Mouse (Mus musculus): ENCODE measurements around the gene Trmt10b.

DNA sequence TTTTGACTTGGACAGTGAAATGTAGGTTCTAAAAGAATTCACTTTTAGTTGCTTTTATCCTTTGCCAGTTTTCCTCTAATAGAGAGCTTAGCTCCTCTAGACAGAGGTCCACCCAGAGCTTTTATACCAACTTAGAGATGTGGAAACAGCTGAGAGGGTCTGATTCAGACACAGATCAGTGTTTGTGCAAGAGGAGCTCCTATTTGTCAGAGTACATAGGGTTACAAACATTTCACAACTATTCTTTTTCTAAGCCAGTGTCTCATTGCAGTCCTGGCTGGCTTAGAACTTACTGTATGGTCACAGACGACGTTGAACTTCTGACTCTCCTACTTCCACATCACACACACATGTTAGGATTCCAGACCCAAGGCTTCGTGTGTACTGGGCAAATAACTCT lies 59.7 kb downstream of the Trmt10b start:
- TF ChIP-seq CTCF (IDR thresholded peaks at IDR 0.05; ENCODE audit: low read depth) (no peak), EP300 (IDR thresholded peaks at IDR 0.05; ENCODE audit: low read depth) (no peak)
